Mouse (Mus musculus): ENCODE results near the gene P2rx4. TPM values are rescaled to one million over a fixed set of nuclear protein-coding genes. Genes with fewer than 3 reads are reported as not detected.
A peak's percentile ranks its signal among the peaks of the same experiment; 100 is the strongest.
"Not testable (repeated sequence)": the region's sequence is repeated elsewhere in the genome, so short reads cannot be mapped to it uniquely, and the experiment has no call there.

P2rx4 gene
- 10 to 100 TPM; 33.0 to 45.8 TPM for total RNA-seq (2021)
- long read RNA-seq, experiment 1, transcript P2rx4-201 (12 exons, 2,702 nt), result major isoform, 61 of 79 reads
- long read RNA-seq, experiment 1, transcript P2rx4-202 (11 exons, 1,887 nt), result minor isoform, 7 of 79 reads
- long read RNA-seq, experiment 1, partial matches to known transcripts, result 5 of 79 reads
- long read RNA-seq, experiment 1, other reads (novel, unspliced or antisense), result 6 of 79 reads
- long read RNA-seq, experiment 2, transcript P2rx4-201 (12 exons, 2,702 nt), result major isoform, 20 of 22 reads
- long read RNA-seq, experiment 2, partial matches to known transcripts, result 1 of 22 reads
- long read RNA-seq, experiment 2, other reads (novel, unspliced or antisense), result 0 of 22 reads

- peak; percentile 88 to 91 for DNase-seq
Measured at GRCm38 (mm10) chr5:122707276-122708181, at the start of gene P2rx4. Gene P2rx4, plus strand, starts transcription at chr5:122707544.

GRCm38 (mm10) chr5:122662501-122662900 is 44.8 kb upstream of the P2rx4 start:
- no peak for DNase-seq

GRCm38 (mm10) chr5:122665036-122665435 is 42.3 kb upstream of the P2rx4 start:
- DNase-seq, result no peak

- no peak for DNase-seq
Measured at GRCm38 (mm10) chr5:122668981-122669897, 38.1 kb upstream of the P2rx4 start.

- not testable (repeated sequence) for DNase-seq
Measured at GRCm38 (mm10) chr5:122671641-122672040, 35.7 kb upstream of the P2rx4 start.

- no peak for DNase-seq
Measured at GRCm38 (mm10) chr5:122672298-122672697, 35.0 kb upstream of the P2rx4 start.

GRCm38 (mm10) chr5:122676002-122676401 is 31.3 kb upstream of the P2rx4 start:
- no peak for DNase-seq

GRCm38 (mm10) chr5:122677983-122678382 is 29.4 kb upstream of the P2rx4 start:
- no peak for DNase-seq

GRCm38 (mm10) chr5:122679881-122680280 is 27.5 kb upstream of the P2rx4 start:
- DNase-seq, result no peak

GRCm38 (mm10) chr5:122681276-122681675 is 26.1 kb upstream of the P2rx4 start:
- no peak for DNase-seq

- no peak for DNase-seq
Measured at GRCm38 (mm10) chr5:122683926-122684325, 23.4 kb upstream of the P2rx4 start.

- no peak for DNase-seq
Measured at GRCm38 (mm10) chr5:122687391-122687790, 20.0 kb upstream of the P2rx4 start.

- DNase-seq, result no peak
Measured at GRCm38 (mm10) chr5:122689153-122689552, 18.2 kb upstream of the P2rx4 start.

- no peak for DNase-seq
Measured at GRCm38 (mm10) chr5:122690486-122690885, 16.9 kb upstream of the P2rx4 start.

GRCm38 (mm10) chr5:122693431-122694207 is 13.7 kb upstream of the P2rx4 start:
- peak; percentile 29 to 39 for DNase-seq

GRCm38 (mm10) chr5:122695516-122695915 is 11.8 kb upstream of the P2rx4 start:
- no peak for DNase-seq

- no peak for DNase-seq
Measured at GRCm38 (mm10) chr5:122698041-122698700, 9.2 kb upstream of the P2rx4 start.

- no peak for DNase-seq
Measured at GRCm38 (mm10) chr5:122698701-122699060, 8.7 kb upstream of the P2rx4 start.

GRCm38 (mm10) chr5:122700109-122700836 is 7.1 kb upstream of the P2rx4 start:
- DNase-seq, result no peak

- DNase-seq, result no peak
Measured at GRCm38 (mm10) chr5:122700837-122701212, 6.5 kb upstream of the P2rx4 start.
